Mouse (Mus musculus): ENCODE measurements around the gene Snrnp40.

The Snrnp40 gene

DNA sequence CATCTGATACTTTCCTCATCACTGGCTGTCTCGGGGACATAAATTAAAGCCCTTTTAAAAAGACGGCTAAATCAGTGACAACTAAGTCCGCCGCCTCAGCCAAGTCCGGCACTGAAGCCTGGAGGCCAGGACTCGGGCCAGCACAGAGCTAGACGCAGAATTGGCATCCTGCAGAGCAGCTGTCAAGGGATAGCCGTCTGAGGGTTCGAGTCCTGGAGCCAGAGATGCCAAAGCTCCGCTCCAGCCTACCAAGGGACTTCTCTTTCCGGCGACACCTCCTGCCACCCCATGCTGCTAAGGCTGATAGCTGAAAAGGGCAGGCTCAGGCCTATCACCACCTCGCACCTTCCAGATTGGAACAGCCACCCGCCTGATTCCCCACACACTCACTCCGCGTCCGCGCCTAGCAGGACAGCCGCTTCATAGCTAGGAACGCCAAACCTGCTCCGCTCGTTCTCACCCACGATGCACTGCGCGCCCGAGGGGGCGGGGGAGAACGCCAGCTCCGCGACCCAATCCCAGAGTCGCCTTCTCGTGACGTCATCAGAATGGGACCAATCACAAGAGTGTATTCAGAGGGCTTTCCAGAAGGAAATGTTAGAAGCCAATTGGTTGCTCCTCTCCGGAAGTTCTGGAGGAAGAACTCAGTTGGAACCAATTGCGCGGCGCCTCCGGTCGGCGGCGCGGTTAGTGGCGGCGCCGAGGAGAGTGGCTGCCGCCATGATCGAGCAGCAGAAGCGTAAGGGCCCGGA is at the start of gene Snrnp40, which contains the start of gene Zcchc17:
TSS of gene Snrnp40 (plus strand) at position 647 of the 752 bp plus-strand sequence.
TSS of gene Zcchc17 (minus strand) at position 458 of the 752 bp plus-strand sequence.
- DNase-seq (ENCODE audit: low read depth, low spot score) = peak; percentile 100

DNA sequence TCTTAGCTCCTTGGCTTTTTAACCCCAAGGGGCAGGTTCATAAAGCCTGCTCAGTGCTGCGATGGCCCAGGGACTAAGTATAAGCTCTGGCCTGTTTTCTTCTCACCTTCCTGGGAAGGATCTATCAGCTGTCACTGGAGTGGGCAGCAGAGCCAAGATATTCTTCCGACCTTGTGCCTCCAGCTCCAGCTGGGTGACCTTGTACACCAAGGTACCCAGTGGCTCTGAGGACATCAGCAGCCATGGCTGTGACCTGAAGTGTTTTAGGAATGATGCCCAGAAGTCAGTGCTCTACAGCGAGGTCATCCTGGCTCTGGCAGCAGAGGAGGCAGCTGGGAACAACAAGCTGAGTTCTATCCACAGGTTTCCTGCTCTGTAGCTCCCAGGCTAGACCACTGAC is 47.4 kb upstream of the Snrnp40 start:
- DNase-seq (ENCODE audit: low read depth, low spot score) = no peak

- no peak for DNase-seq (ENCODE audit: low read depth, low spot score)
Observed at GRCm38 (mm10) chr4:130313552-130313951, 46.4 kb upstream of the Snrnp40 start.

DNA sequence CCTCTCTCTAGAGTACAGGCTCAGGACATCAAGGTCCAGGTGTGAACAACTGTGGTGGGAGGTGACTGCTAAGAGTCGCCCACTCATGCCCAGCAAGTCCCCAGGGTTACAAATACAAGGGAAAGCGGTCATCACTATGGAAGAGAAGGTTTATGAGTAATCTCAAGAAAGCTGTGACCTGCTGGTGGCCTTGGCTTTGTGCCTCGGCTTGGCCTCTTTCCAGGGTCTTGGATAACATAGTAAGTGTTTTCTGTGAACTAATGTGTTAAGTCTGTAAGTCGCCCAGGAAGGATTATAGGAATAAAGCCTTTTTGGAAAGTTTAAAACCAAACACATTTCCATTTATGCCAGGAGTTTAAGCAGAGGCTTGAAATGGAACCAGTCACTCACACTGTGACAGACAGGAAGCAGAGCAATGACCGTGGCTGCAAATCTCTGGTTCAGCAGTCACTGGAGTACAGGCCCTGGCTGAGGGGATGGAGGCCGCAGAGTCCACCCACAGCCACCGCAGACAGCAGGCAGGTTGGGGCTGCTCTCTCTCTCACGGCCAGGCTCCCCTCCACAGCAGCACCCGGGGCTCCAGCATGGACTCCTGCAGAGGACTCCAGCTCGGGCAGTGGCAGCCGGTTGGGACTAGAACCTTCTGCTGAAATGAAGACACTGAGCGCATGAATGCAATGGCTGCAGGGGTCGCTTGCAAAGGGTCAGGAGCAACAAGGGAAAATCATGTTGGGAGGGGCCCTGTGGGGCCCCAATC is 44.0 kb upstream of the Snrnp40 start:
- no peak for DNase-seq (ENCODE audit: low read depth, low spot score)

GRCm38 (mm10) chr4:130316691-130317090 is 43.2 kb upstream of the Snrnp40 start:
- DNase-seq (ENCODE audit: low read depth, low spot score) = no peak

GRCm38 (mm10) chr4:130318122-130318521 is 41.8 kb upstream of the Snrnp40 start:
- no peak for DNase-seq (ENCODE audit: low read depth, low spot score)

GRCm38 (mm10) chr4:130319564-130319963 is 40.4 kb upstream of the Snrnp40 start:
- no peak for DNase-seq (ENCODE audit: low read depth, low spot score)

GRCm38 (mm10) chr4:130321640-130322039 is 38.3 kb upstream of the Snrnp40 start:
- no peak for DNase-seq (ENCODE audit: low read depth, low spot score)

DNA sequence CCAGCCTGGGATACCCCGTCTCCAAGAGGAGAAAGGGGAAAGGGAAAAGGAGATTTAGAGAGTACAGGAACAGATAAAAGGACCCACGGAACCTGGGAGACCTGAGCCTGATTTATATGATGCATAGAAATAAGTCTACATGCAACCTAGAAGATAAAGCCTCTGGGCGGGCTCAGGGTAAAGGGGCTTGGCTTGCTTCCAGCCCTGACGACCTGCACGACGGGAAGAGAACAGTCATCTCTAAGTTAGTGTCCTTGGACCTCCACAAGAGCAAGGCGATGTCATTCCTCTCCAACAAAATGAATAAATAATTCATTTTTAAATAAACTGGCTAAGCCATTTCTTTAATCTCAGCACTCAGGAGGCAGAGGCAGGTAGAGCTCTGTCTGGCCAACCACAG is 37.4 kb upstream of the Snrnp40 start:
- DNase-seq (ENCODE audit: low read depth, low spot score) = no peak

- no peak for DNase-seq (ENCODE audit: low read depth, low spot score)
Observed at GRCm38 (mm10) chr4:130323165-130323564, 36.8 kb upstream of the Snrnp40 start.

GRCm38 (mm10) chr4:130323607-130324006 is 36.3 kb upstream of the Snrnp40 start:
- DNase-seq (ENCODE audit: low read depth, low spot score) = no peak

- DNase-seq (ENCODE audit: low read depth, low spot score) = no peak
Observed at GRCm38 (mm10) chr4:130325446-130325845, 34.5 kb upstream of the Snrnp40 start.

DNA sequence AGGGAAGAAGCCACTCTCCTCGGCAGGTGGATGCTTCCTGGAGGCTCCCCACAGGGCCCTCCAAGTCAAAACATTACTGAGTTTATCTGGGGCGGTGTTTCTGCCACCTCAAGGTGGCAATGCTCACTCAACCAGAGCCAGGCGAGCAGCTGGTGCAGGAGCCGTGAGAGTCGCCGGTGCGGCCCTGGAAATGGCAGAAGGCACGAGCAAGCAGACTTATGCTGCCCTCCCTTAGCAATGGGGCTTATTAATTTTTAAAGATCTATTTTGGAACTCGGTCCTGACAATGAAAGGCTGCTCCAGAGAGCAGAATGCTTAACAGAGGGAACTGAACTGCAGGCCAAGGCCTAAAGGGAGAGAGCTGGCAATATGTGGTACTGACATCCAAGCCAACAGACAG is 32.6 kb upstream of the Snrnp40 start:
- no peak for DNase-seq (ENCODE audit: low read depth, low spot score)

GRCm38 (mm10) chr4:130335867-130336266 is 24.1 kb upstream of the Snrnp40 start:
- no peak for DNase-seq (ENCODE audit: low read depth, low spot score)

- peak; percentile 48 for DNase-seq (ENCODE audit: low read depth, low spot score)
Observed at GRCm38 (mm10) chr4:130341691-130342090, 18.2 kb upstream of the Snrnp40 start.

DNA sequence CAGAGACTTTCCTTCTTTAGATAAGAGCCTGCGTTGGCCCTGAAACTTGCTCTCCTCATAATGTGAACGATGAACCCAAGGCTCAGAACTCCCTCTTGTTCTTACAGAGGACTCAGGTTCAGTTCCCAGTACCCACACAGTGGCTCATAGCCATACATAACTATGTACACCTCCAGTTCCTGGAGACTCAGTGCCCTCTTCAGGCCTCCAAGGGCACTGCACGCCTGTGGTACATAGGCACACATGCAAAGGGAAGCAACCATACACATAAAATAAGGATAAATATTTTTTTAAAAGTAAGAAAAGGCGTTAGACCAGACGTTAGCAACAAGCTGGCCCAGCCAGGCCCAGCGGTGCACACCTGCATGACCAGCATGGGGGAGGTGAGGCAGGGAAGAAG is 10.3 kb upstream of the Snrnp40 start:
- DNase-seq (ENCODE audit: low read depth, low spot score) = no peak

DNA sequence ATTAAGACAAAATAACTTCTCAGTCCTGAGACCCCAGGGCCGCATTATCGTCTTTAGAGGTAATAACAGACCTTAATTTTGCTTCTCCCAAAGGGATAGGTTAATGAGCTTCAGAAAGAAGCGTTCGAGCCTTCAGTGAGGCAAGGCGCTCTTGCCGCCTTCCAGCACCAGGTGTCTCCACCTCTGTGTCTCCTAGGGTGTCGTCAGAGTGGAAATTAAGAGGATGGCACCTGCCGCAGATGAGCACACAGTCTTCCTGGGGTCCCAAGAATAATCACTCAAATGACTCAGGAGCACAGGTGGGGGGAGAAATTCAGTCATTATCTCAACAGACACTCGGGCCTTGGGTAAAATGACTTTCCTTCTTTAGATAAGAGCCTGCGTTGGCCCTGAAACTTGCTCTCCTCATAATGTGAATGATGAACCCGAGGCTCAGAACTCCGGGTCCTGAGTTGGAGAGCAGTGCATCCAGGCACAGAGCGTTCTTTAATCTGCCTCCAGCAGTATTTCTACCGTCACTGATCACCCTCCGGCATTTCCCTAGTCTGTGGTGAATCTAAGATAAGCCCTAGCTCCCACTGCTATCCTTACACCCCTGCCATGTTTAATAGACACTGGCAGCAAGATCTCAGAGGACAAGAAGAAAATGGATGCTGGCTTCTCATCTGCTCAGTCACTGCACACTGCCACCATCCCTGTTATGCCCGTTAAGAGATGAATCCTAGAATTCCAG is 9.1 kb upstream of the Snrnp40 start:
- DNase-seq (ENCODE audit: low read depth, low spot score) = no peak

GRCm38 (mm10) chr4:130352588-130352987 is 7.3 kb upstream of the Snrnp40 start:
- DNase-seq (ENCODE audit: low read depth, low spot score) = no peak

DNA sequence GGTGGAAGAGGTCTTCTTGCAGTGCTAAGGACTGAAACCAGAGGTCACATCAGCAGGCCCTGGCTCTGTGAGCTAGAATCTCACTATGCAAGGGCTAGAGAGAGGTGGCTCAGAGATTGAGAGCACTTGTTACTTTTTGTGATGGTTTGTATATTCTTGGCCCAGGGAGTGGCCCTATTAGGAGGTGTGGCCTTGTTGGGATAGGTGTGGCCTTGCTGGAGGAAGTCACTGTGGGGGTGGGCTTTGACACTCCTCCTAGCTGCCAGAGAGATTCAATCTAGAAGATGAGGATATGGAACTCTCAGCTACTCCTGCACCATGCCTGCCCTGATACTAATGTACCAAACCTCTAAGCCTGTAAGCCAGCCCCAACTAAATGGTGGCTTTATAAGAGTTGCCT is 2.0 kb upstream of the Snrnp40 start:
- no peak for DNase-seq (ENCODE audit: low read depth, low spot score)

DNA sequence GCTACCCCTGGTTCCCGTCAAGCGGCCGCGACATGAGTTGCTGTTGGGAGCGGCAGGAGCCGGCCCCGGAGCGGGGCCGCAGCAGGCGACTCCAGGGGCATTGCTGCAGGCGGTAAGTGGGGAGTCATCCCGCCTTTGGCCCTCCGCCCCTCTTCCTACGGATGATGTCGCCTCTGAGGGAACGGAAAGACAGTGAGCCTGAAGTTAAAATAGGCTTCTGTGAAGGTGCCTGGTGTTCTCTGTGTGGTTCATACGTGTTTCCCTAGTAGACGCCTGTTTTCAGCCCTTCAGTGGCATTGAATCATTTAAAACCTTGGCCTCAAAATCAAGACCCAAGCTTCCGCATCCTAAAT is 282 bp downstream of the Snrnp40 start:
- no peak for DNase-seq (ENCODE audit: low read depth, low spot score)

- DNase-seq (ENCODE audit: low read depth, low spot score) = no peak
Observed at GRCm38 (mm10) chr4:130376675-130377074, 16.7 kb downstream of the Snrnp40 start.

- no peak for DNase-seq (ENCODE audit: low read depth, low spot score)
Observed at GRCm38 (mm10) chr4:130377500-130377899, 17.6 kb downstream of the Snrnp40 start.
